ENCODE assay signal across 23 mouse cellular contexts in genomic region chr10:111777559-111777958, GRCm38 (mm10).
DNase-seq lines count a peak whose midpoint lies in the region; ATAC-seq lines count a peak whose summit lies in the region.
"Had no signal": no experiment of that assay in that cellular context is flagged by ENCODE, and none has a peak within 500 bp of the region (broad histone marks: within the 10 kb centered on the region; RNA-seq: fewer than 3 reads in every experiment).

No protein-coding gene starts in this region.

- H3K27me3 ChIP-seq in heart, embryonic 10.5 days (ENCODE audit: insufficient read depth, poor library complexity, severe bottlenecking) = no peaks in the 10 kb centered on the region
- no peaks in the 10 kb centered on the region for H3K27me3 ChIP-seq in lung, embryonic 16.5 days (ENCODE audit: control insufficient read depth, insufficient read depth, low read depth, low read length)
- H3K27me3 ChIP-seq: forebrain, embryonic 13.5 days; kidney, embryonic 15.5 days; liver, embryonic 13.5 days; neural tube, embryonic 15.5 days; stomach, embryonic 15.5 days had no signal

- H3K4me3 ChIP-seq in heart, embryonic 10.5 days = no peak overlapping the region
- H3K4me3 ChIP-seq in lung, embryonic 16.5 days (ENCODE audit: low read length) = no peak overlapping the region
- H3K4me3 ChIP-seq: erythroblast, embryonic 14.5 days; forebrain, embryonic 13.5 days; kidney, embryonic 15.5 days; liver, embryonic 13.5 days; midbrain, embryonic 10.5 days; neural tube, embryonic 15.5 days; stomach, embryonic 15.5 days had no signal

- H3K9ac ChIP-seq in lung, embryonic 16.5 days (ENCODE audit: low read length) = no peak overlapping the region
- H3K9ac ChIP-seq: forebrain, embryonic 13.5 days; kidney, embryonic 15.5 days; liver, embryonic 13.5 days; neural tube, embryonic 15.5 days; stomach, embryonic 15.5 days had no signal

- no peaks in the 10 kb centered on the region for H3K4me1 ChIP-seq in heart, embryonic 10.5 days
- peaks cover 4% of the 10 kb centered on the region; the same call in 1 of the 2 replicates for H3K4me1 ChIP-seq in lung, embryonic 16.5 days (replicated peaks; ENCODE audit: control insufficient read depth, insufficient read depth, low read length)
- H3K4me1 ChIP-seq: forebrain, embryonic 13.5 days; kidney, embryonic 15.5 days; liver, embryonic 13.5 days; midbrain, embryonic 10.5 days; neural tube, embryonic 15.5 days; stomach, embryonic 15.5 days had no signal

- peak; percentile 39 for DNase-seq in heart, embryonic 10.5 days (ENCODE audit: low spot score)
- DNase-seq in heart, adult 18-20 months = no peak
- no peak for DNase-seq in lung, adult 18-20 months
- DNase-seq in Muller cell, postnatal 12 days (ENCODE audit: inconsistent ontology term) = peak; percentile 28
- DNase-seq in fibroblast of lung, adult 2 months (ENCODE audit: low read depth) = peak; percentile 39
- DNase-seq in kidney, postnatal 14 days = no peak
- DNase-seq: adrenal gland, postnatal 14 days; cerebellum, adult 9-11 months; gastrocnemius, postnatal 36 days; heart, postnatal 4 days; kidney, postnatal 4 days; liver, embryonic 13.5 days; thymus, adult 18-20 months; thymus, postnatal 4 days had no signal

- H3K36me3 ChIP-seq in heart, embryonic 10.5 days = no peaks in the 10 kb centered on the region
- H3K36me3 ChIP-seq in lung, embryonic 16.5 days (ENCODE audit: control insufficient read depth, insufficient read depth, low read length) = no peaks in the 10 kb centered on the region
- H3K36me3 ChIP-seq: G1E; kidney, embryonic 15.5 days; liver, embryonic 13.5 days; midbrain, embryonic 10.5 days; neural tube, embryonic 15.5 days; stomach, embryonic 15.5 days had no signal

- H3K9me3 ChIP-seq in heart, embryonic 10.5 days = no peaks in the 10 kb centered on the region
- H3K9me3 ChIP-seq in lung, embryonic 16.5 days (ENCODE audit: control insufficient read depth, low read length) = no peaks in the 10 kb centered on the region
- H3K9me3 ChIP-seq: forebrain, embryonic 13.5 days; G1E; kidney, embryonic 15.5 days; liver, embryonic 13.5 days; midbrain, embryonic 10.5 days; neural tube, embryonic 15.5 days; stomach, embryonic 15.5 days had no signal

- no peak overlapping the region for H3K4me2 ChIP-seq in lung, embryonic 16.5 days (ENCODE audit: low read depth, low read length)
- H3K4me2 ChIP-seq: forebrain, embryonic 13.5 days; kidney, embryonic 15.5 days; liver, embryonic 13.5 days; neural tube, embryonic 15.5 days; stomach, embryonic 15.5 days had no signal

- ATAC-seq in lung, embryonic 16.5 days (ENCODE audit: low read depth) = peak; percentile 68
- ATAC-seq: forebrain, embryonic 13.5 days; intestine, postnatal 0 days had no signal

- no peak overlapping the region for H3K27ac ChIP-seq in heart, embryonic 10.5 days
- H3K27ac ChIP-seq in lung, embryonic 16.5 days (ENCODE audit: low read length) = no peak overlapping the region
- H3K27ac ChIP-seq: forebrain, embryonic 13.5 days; kidney, embryonic 15.5 days; liver, embryonic 13.5 days; midbrain, embryonic 10.5 days; neural tube, embryonic 15.5 days; stomach, embryonic 15.5 days had no signal

Comparison
In these comparisons a context has a peak if more than half of its experiments do, and no peak if none do; other contexts are left out.
1. DNase-seq: peak in heart, embryonic 10.5 days (single experiment), Muller cell, postnatal 12 days (single experiment) and fibroblast of lung, adult 2 months (single experiment); none in heart, adult 18-20 months (0 of 2), lung, adult 18-20 months (0 of 2) and kidney, postnatal 14 days (single experiment).